Mouse (Mus musculus) brain, embryonic 14.5 days (tissue): ENCODE measurements around the gene Bmp3. TPM values are rescaled to one million over a fixed set of nuclear protein-coding genes. Genes with fewer than 3 reads are reported as not detected.

Source experiments
- DNase-seq: peaks from one replicate; pipeline ENCODE4 v3.0.0-alpha.2; 2011; ENCODE audit warnings: low read depth
- CTCF ChIP-seq: fragments of 200-500 bp; IDR thresholded peaks from 2 replicates; pipeline ENCODE4 v1.5.1; 2012; ENCODE audit warnings: inconsistent platforms, mild to moderate bottlenecking, moderate library complexity, borderline replicate concordance; ENCODE audit not compliant: insufficient read depth, insufficient read length; ENCODE audit errors: extremely low read depth
- POLR2A ChIP-seq: fragments of 200-500 bp; IDR thresholded peaks from 2 replicates; pipeline ENCODE4 v1.6.1; 2012; ENCODE audit warnings: mild to moderate bottlenecking, inconsistent platforms, borderline replicate concordance; ENCODE audit not compliant: poor library complexity, insufficient read depth, insufficient read length, severe bottlenecking; ENCODE audit errors: extremely low read depth
- polyA plus RNA-seq: library from polyadenylated mRNA; depleted of rRNA; stranded (reverse); fragments of >200 nt; gene quantifications from 2 replicates; pipeline ENCODE4 v1.2.3, GENCODE M21; 2012; rRNA removed

Bmp3 gene
- 1.5 and 1.9 TPM in 2 replicates for polyA plus RNA-seq

DNA sequence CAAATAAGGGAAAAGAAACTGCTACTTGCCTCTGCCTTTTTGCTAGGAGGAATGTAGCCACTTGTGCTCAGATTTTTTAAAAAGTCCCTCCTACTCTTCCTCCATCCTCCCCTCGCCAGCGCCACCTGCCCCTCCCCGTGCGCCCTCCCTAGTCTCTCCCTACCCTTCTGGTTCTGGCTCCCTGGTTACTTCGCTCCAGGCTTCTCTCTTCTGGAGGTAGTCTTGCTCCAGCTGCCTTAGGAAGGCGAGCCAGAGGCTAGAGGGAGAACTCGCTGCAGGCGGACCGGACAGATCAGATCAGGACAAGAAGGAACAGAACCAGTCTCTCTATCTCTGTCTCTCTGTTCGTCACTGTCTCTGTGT lies at the start of gene Bmp3:
Gene Bmp3 (plus strand): TSS at position 152 of the 363 bp plus-strand sequence.
- peak; percentile 58 for DNase-seq
- TF ChIP-seq CTCF (no peak), POLR2A (no peak)

DNA sequence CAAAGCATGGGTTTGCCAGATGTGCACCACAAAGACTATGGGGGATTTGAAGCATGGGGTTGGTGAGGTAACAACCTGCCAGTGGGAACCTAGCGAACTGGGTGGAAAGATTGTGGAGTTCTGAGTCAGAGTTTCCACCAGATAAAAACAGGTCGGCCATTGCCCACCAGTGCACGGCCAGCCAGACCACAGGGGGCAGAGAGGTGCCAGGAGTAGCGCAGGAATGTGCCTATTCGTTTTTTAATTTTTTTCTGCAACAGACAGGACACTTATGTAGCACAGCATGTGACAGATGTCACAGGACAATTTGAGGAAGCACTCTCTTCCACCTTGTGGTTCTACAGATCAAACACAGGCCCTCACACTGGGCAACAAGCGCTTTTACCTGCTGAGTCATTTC lies 49.5 kb upstream of the Bmp3 start:
- TF ChIP-seq POLR2A = no peak
- TF ChIP-seq CTCF = no peak
- DNase-seq = no peak

DNA sequence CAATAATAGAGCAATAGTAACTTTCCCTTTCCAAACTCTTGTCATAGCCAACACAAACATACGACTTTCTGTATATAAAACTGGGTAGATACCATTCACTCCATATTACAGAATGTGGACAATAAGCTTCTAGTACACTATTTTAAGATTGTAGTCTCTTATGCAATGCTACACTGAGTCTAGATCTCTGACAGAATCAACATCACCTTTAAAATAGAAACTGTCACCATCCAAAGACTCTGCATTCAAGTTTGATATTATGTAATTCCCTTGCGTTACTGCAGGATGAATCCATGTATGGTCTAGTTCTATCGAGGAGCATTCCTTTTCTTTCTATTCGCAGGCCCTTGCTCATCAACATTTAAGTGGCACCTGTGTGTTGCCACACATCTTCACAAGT lies 47.7 kb upstream of the Bmp3 start:
- TF ChIP-seq POLR2A = no peak
- no peak for TF ChIP-seq CTCF
- no peak for DNase-seq

DNA sequence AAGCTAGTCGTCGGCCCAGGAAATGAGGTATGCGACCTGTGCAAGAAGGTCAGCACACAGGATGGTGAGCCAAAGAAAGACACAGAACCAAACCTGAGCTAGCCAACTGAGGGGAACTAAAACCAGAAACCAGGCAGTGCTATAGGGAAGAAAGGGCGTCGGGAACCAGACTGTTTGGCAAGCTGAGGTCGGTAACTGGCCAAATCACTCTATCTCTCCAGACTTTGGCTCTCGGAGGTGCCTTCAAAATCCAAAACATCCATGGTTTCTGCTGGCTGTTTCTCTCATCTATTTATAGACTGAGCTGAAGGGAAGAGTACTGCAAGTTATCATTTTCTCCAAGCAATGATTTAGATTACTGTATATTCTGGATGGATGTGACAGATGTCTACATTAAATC lies 47.2 kb upstream of the Bmp3 start:
- DNase-seq = no peak

DNA sequence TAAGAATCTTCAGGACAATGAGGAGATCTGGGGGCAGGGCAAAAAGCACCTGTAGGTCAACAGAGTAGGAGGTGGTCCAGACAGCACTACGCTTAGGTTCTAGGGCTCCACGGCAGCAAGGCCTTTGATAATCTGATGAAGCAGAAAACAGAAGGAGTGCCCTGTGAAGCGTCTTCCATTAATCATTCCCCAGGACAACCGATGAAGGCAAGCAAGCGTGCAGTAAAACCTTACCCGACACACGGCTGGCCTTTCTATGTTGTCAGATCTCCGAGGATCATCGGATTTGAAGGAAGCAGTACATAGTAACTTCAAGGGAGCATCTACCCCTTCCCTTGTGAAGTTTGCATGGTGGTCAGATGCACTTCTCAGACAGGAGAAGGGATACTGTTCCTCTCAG lies 46.3 kb upstream of the Bmp3 start:
- no peak for TF ChIP-seq POLR2A
- TF ChIP-seq CTCF = no peak
- no peak for DNase-seq

More for the DNA sequence above, 47.2 kb upstream of the Bmp3 start:
- TF ChIP-seq CTCF = no peak

DNA sequence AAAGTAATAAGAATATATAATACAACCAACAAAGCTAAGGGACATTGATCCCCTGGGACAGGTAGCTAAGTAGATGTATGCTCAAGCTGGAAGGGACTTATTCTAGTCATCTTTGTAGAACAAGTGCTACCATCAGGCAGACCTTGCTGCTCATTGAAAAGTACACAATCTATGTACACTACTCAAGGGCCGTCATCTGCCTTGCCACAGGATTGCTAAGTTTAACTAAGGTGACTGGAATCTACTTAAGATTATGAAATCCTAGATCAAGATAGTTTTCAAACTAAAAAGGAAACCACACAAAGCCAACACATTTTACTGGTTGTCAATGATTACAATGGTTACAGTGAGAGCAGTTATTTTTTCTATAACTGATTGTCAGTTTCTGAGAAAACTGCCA lies 41.8 kb upstream of the Bmp3 start:
- TF ChIP-seq CTCF (no peak), POLR2A (no peak)
- no peak for DNase-seq

DNA sequence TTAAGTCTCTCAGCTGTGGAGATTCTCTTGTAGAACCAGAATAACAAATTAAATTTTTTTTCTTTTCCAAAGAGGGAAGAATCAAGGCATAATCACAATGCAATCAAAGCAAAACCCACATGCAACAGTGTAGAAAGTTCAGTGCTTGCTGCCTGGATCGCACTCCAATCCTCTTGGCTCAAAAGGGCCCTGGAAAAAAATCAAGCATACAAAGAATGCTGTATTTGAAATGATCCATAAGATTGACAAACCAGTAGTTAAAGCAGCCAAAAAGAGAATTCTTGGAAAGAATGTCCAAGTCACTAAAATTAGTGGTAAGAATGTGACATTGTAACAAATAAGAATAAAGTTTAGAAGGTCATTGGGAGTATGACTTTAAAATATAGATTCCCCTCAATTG lies 38.9 kb upstream of the Bmp3 start:
- DNase-seq = no peak
- TF ChIP-seq CTCF = no peak
- no peak for TF ChIP-seq POLR2A

DNA sequence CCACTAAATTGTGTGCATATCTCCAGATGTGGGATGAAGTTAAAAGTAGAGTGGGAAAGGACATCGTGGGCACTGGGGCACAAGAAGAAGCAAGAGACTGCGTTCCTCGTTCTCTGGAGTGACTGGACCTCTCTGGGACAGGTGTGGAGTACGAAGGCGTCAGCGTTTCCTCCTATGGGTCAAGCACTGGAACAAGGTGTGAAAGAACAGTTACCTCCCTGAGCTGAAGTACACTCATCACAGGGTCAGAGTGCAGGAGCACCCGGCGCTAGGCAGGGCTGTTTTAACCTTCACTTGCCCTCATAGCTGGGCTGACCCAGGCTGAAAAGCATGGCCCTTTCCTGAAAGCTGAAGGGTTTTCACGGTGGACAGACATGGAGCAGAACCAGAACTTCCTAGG lies 20.5 kb upstream of the Bmp3 start:
- no peak for DNase-seq
- no peak for TF ChIP-seq POLR2A
- TF ChIP-seq CTCF = no peak

DNA sequence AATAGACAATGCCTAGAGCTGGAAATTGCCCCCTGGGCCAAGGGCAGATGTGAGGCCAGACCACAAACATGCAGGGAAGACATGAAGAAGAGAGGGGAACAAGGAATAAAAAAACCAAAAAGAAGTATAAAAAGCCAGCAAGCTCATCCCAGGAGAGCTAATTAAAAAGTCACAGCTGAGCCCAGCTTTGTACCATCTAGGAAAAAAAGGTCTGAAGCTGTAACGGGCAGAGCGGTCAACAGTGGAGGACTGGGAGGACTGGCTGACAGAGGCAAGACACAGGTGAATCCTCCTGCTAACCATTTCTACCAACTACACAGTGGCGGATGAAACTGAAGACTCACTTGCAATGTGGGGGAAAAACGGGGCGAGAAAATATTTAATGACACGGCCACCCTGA lies 19.9 kb upstream of the Bmp3 start:
- peak; percentile 59 for DNase-seq
- TF ChIP-seq CTCF (no peak), POLR2A (no peak)

DNA sequence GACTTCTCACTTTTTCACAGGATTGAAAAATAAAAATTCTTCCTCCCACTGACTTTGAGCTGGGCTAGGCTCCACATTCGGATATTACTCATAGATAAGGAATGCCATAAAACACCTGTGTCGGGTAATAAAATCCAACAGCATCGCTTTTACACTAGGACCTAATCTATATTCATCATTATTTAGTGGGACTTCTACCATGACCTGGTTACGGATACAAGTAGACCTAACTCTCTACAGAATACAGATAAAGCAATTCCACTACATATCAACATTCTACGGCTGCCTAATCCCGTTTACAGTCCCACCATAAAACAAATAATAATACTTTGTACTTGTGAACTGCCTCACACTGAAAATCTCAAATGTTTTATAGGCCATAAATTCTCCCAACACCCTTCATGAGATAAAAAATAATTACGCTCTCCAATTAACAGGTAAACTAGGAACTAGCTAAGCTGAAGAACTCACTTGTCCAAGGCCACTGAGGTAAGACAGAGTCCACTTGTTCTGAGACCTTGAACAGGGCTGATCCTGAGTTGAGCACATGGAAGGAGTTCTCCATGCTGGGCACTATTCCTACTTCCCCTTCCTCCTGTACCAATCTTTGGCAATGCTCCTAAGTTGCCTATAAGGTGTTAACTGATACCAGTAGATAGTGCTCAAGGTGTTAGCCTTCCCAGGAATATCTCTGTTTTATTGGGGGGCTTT lies 11.5 kb upstream of the Bmp3 start:
- DNase-seq = no peak
- no peak for TF ChIP-seq POLR2A
- no peak for TF ChIP-seq CTCF

DNA sequence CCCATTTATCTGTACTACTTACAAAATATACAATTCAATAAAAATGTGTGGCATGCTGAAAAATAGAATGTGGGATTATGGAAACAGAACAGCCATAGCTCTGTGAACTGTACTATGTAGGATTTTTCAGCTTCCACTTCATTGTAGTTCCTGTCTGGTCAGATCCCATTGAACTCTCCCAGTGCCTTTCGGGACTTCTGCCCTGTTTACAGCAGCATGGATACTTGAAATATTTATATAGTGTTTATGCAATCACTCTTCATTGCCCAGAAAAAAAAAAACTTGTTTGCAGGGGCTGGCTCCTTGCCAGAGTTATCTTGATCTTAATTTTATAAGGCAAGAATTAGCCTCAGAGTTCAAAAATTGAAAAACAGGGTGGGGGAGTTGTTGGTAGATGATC lies 9.6 kb upstream of the Bmp3 start:
- TF ChIP-seq CTCF (no peak), POLR2A (no peak)
- DNase-seq = no peak

DNA sequence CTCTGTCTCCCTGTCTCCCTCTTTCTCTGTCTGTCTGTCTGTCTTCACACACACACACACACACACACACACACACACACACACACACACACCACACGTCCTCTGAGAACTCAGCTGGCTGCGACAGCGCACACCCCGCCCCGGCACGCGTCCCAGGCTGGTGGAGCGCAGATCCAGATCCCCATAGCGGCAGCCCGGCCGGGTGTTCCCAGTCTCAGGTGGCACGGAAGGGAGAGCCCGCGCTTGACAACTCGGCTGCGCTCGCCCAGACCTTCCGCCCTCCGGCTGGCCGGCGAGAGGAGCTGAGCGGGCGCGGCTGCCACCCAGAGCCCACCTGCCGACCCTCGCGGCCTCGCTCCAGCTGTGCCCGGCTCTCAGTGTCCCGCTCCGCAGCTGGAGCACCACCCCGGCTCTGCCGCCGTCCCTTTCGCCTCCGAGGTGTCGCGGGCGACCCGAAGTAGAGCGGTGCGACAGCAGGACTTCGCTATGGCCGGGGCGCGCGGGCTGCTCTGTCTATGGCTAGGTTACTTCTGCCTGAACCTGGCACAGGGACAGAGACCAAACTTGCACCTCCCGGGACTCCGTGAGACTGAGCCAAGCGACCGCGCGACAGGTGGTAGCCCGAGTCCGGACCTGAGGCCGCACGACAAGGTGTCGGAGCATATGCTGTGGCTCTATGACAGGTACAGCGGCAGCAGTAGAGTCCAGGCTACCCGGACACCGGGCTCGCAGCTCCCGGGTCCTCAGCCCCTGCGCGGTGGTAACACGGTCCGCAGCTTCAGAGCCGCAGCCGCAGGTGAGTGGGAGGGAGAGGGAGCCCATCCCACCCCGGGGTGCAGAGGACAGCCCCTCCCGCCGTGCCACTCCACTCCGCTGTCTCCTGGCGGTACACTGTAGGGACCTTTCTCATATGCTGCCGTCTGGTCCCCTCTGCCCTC lies 681 bp downstream of the Bmp3 start:
- TF ChIP-seq POLR2A (no peak), CTCF (no peak)
- peak; percentile 67 for DNase-seq

DNA sequence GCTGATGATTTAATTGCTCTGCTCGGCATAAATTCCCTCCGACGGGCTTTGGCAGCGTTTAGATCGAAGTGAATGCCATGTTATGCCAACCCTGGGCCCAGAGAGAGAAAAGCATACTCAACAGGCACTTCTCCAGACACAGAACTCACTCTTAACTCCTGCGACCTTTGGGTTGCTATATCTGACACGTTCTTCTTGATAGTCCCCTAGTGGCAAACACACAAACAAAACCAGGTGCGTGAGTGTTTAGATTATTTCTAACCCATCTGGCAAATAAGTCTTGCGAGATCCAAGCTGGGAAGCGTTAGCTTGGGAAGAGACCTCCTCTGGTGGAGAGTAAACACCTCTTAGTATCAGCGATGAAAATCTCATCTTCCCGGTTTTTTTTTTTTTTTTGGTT lies 1.5 kb downstream of the Bmp3 start:
- TF ChIP-seq CTCF (no peak), POLR2A (no peak)

More for the DNA sequence above, 1.5 kb downstream of the Bmp3 start:
- peak; percentile 56 for DNase-seq
